Mouse (Mus musculus) liver, adult 2 months (tissue): ENCODE results near the gene Clip4. TPM values are rescaled to one million over a fixed set of nuclear protein-coding genes. Genes with fewer than 3 reads are reported as not detected.
A peak's percentile ranks its signal among the peaks of the same experiment; 100 is the strongest.
"Not testable (repeated sequence)": the region's sequence is repeated elsewhere in the genome, so short reads cannot be mapped to it uniquely, and the experiment has no call there.

Experiments used
- DNase-seq: peaks from one replicate; pipeline ENCODE4 v3.0.0-alpha.2; 2011; ENCODE audit warnings: low read depth, low spot score; ENCODE audit errors: extremely low read depth
- H3K27ac ChIP-seq: fragments of 200-500 bp; replicated peaks from 2 replicates; pipeline ENCODE4 v1.5.1; 2012; ENCODE audit warnings: low read depth, mild to moderate bottlenecking, control low read depth, inconsistent platforms, low read length; ENCODE audit not compliant: insufficient read depth
- H3K27me3 ChIP-seq: fragments of 200-500 bp; 2 replicates; pipeline ENCODE4 v1.6.1; 2012; ENCODE audit warnings: mild to moderate bottlenecking, moderate library complexity, low read length, inconsistent platforms; ENCODE audit not compliant: control insufficient read depth, insufficient read depth
- H3K36me3 ChIP-seq: fragments of 200-500 bp; 2 replicates; pipeline ENCODE4 v1.6.1; 2012; ENCODE audit warnings: low read length, inconsistent platforms; ENCODE audit not compliant: control insufficient read depth, insufficient read depth
- H3K4me1 ChIP-seq: fragments of 200-500 bp; 2 replicates; pipeline ENCODE4 v1.6.1; 2011; ENCODE audit warnings: low read length; ENCODE audit not compliant: control insufficient read depth, insufficient read depth
- H3K4me3 ChIP-seq: fragments of 200-500 bp; 2 replicates; pipeline ENCODE4 v1.5.1; 2011; ENCODE audit warnings: low read depth, mild to moderate bottlenecking, control low read depth, low read length, moderate library complexity; ENCODE audit not compliant: insufficient read depth
- H3K79me2 ChIP-seq: fragments of 200-500 bp; 2 replicates; pipeline ENCODE4 v1.6.1; 2012; ENCODE audit warnings: inconsistent platforms, mild to moderate bottlenecking, low read length, moderate library complexity; ENCODE audit not compliant: control insufficient read depth, insufficient read depth
- H3K9ac ChIP-seq: fragments of 200-500 bp; 2 replicates; pipeline ENCODE4 v1.6.1; 2012; ENCODE audit warnings: low read depth, mild to moderate bottlenecking, control low read depth, inconsistent platforms, low read length
- CTCF ChIP-seq: fragments of 200-500 bp; IDR thresholded peaks from 2 replicates; pipeline ENCODE4 v1.5.1; 2011; ENCODE audit warnings: low read depth, low read length, control low read depth
- POLR2A ChIP-seq: fragments of 200-500 bp; IDR thresholded peaks from 2 replicates; pipeline ENCODE4 v1.6.1; 2011; ENCODE audit warnings: low read length, control low read depth; ENCODE audit not compliant: insufficient read depth; ENCODE audit errors: extremely low read depth
- WGBS: fragments of 180-500 bp; shearing (Covaris S2); methylation state at CpG from one replicate; pipeline ENCODE4 v1.1.7; 2018; 5-methylcytosine and 5-hydroxymethylcytosine counted together
- polyA plus RNA-seq: library from polyadenylated mRNA; depleted of rRNA; stranded (reverse); fragments of >200 nt; gene quantifications from 2 replicates; pipeline ENCODE4 v1.2.3, GENCODE M21; 2012; rRNA removed
- total RNA-seq: library from RNA; depleted of rRNA; stranded (reverse); fragments of >200 nt; gene quantifications from 2 replicates; pipeline ENCODE4 v1.2.3, GENCODE M21; 2014; rRNA removed

The Clip4 gene
- total RNA-seq (0.28 and 0.67 TPM in 2 replicates), polyA plus RNA-seq (0.17 and 0.31 TPM in 2 replicates)

GRCm38 (mm10) chr17:71768173-71768572, at the start of gene Clip4:
Gene Clip4 (plus strand): TSS chr17:71768473.
- H3K9ac ChIP-seq, result not testable (repeated sequence)
- WGBS, result 67% methylated on average over 1 of the region's 1 CpGs

DNA sequence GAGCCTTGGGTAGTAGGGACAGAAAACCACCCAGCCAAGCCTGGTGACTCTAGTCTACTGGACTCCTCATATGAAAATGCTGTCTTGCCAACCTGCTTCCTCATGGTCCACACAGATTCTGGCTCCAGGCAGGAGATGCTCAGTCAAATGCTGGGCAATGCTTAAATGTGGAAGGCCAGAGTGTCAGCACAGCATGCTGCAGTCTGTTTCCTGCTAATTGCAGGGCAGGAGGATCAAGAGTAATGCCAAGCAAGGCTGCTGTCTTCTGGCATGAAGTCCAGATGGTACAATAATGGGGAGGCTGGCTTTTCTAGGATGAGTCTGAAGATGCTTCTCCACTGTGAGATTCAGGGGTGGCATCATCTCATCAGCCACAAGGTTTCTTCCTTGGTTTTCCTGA, 47.8 kb upstream of the Clip4 start:
- no peak overlapping the region for H3K4me3 ChIP-seq
- TF ChIP-seq CTCF (no peak), POLR2A (no peak)
- no peak for DNase-seq
- H3K79me2 ChIP-seq, result no peaks in the 10 kb centered on the region
- no peaks in the 10 kb centered on the region for H3K27me3 ChIP-seq
- H3K36me3 ChIP-seq, result no peaks in the 10 kb centered on the region
- no peak overlapping the region for H3K27ac ChIP-seq
- no peaks in the 10 kb centered on the region for H3K4me1 ChIP-seq
- H3K9ac ChIP-seq, result no peak overlapping the region

More at GRCm38 (mm10) chr17:71768173-71768572, at the start of gene Clip4:
- not testable (repeated sequence) for DNase-seq, H3K4me3 ChIP-seq, H3K27me3 ChIP-seq, H3K4me1 ChIP-seq, H3K27ac ChIP-seq, H3K79me2 ChIP-seq, H3K36me3 ChIP-seq

GRCm38 (mm10) chr17:71721019-71721418, 47.3 kb upstream of the Clip4 start:
- no peak for DNase-seq
- Histone ChIP-seq H3K27me3 (no peaks in the 10 kb centered on the region), H3K79me2 (no peaks in the 10 kb centered on the region), H3K27ac (no peak overlapping the region), H3K4me1 (no peaks in the 10 kb centered on the region), H3K36me3 (no peaks in the 10 kb centered on the region), H3K4me3 (no peak overlapping the region), H3K9ac (no peak overlapping the region)
- TF ChIP-seq CTCF, result no peak
- TF ChIP-seq POLR2A, result no peak
- WGBS, result 71% methylated on average over 3 of the region's 3 CpGs

DNA sequence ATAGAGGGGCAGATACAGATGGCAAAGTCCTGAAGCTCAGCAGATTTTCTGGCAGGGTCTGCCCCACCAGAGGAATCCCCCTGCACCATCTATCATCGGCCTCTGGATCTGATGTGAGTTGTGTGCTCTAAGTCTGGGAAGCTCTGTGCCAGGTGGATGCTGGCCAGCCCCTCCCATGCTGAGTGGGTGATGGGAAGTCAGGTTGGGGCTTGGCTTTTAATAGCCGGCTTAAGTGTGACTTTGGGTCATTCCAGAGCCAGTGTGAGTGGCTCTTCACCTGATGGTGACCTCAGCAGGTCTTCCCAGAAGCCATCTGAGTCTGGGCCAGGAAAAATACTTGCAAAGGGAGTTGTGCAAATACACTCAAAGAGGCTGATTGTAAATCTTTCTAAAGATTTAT, 37.6 kb upstream of the Clip4 start:
- Histone ChIP-seq H3K9ac (no peak overlapping the region), H3K27me3 (no peaks in the 10 kb centered on the region), H3K36me3 (no peaks in the 10 kb centered on the region), H3K79me2 (no peaks in the 10 kb centered on the region), H3K4me1 (no peaks in the 10 kb centered on the region), H3K4me3 (no peak overlapping the region), H3K27ac (no peak overlapping the region)
- peak; percentile 2 for DNase-seq
- 30% methylated on average over 2 of the region's 2 CpGs for WGBS
- no peak for TF ChIP-seq POLR2A
- TF ChIP-seq CTCF, result no peak

- WGBS, result 50% methylated on average over 3 of the region's 3 CpGs
- Histone ChIP-seq H3K36me3 (no peaks in the 10 kb centered on the region), H3K79me2 (no peaks in the 10 kb centered on the region), H3K27me3 (no peaks in the 10 kb centered on the region), H3K4me3 (no peak overlapping the region), H3K27ac (no peak overlapping the region), H3K4me1 (no peaks in the 10 kb centered on the region), H3K9ac (no peak overlapping the region)
- DNase-seq, result no peak
- TF ChIP-seq POLR2A (no peak), CTCF (no peak)
Observed at GRCm38 (mm10) chr17:71736442-71736841, 31.8 kb upstream of the Clip4 start.

DNA sequence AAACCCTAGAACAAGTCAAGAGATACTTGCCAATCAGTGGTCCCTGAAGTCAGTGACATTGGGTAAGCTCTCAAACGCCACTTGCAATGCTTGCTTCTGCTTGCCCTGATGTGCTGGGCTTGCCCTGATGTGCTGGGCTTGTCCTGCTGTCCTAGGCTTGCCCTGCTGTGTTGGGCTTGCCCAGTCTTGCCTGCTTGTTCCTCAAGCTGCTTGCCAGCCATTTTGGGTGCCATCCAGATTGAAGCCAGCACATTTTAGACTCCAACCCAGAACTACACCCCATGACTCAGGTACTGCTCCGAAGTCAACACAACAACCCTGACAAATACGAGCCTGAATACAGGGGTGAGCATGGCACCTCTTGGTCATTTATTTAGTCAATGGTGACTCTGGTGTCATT, 26.1 kb upstream of the Clip4 start:
- Histone ChIP-seq H3K9ac (no peak overlapping the region), H3K27ac (no peak overlapping the region), H3K36me3 (no peaks in the 10 kb centered on the region), H3K79me2 (no peaks in the 10 kb centered on the region), H3K27me3 (no peaks in the 10 kb centered on the region), H3K4me3 (no peak overlapping the region), H3K4me1 (no peaks in the 10 kb centered on the region)
- TF ChIP-seq POLR2A (no peak), CTCF (no peak)
- DNase-seq, result no peak
- 80% methylated on average over 3 of the region's 3 CpGs for WGBS
